Mouse (Mus musculus) brain, embryonic 14.5 days (tissue): Measurements from ENCODE around the gene Uhrf1. TPM values are rescaled to one million over a fixed set of nuclear protein-coding genes. Genes with fewer than 3 reads are reported as not detected.
A peak's percentile ranks its signal among the peaks of the same experiment; 100 is the strongest.

ENCODE experiments used
- DNase-seq: peaks from one replicate; pipeline ENCODE4 v3.0.0-alpha.2; 2011; ENCODE audit warnings: low read depth
- CTCF ChIP-seq: fragments of 200-500 bp; IDR thresholded peaks from 2 replicates; pipeline ENCODE4 v1.5.1; 2012; ENCODE audit warnings: inconsistent platforms, mild to moderate bottlenecking, moderate library complexity, borderline replicate concordance; ENCODE audit not compliant: insufficient read depth, insufficient read length; ENCODE audit errors: extremely low read depth
- POLR2A ChIP-seq: fragments of 200-500 bp; IDR thresholded peaks from 2 replicates; pipeline ENCODE4 v1.6.1; 2012; ENCODE audit warnings: mild to moderate bottlenecking, inconsistent platforms, borderline replicate concordance; ENCODE audit not compliant: poor library complexity, insufficient read depth, insufficient read length, severe bottlenecking; ENCODE audit errors: extremely low read depth
- polyA plus RNA-seq: library from polyadenylated mRNA; depleted of rRNA; stranded (reverse); fragments of >200 nt; gene quantifications from 2 replicates; pipeline ENCODE4 v1.2.3, GENCODE M21; 2012; rRNA removed

Uhrf1 gene
- polyA plus RNA-seq, 1 experiment: 39.8 TPM

- DNase-seq: peak; percentile 38
- TF ChIP-seq CTCF (no peak), POLR2A (no peak)
Observed at GRCm38 (mm10) chr17:56365791-56366673, 62.9 kb downstream of the Uhrf1 start.

GRCm38 (mm10) chr17:56368291-56368790, 65.2 kb downstream of the Uhrf1 start:
- TF ChIP-seq POLR2A (no peak), CTCF (no peak)
- DNase-seq: peak; percentile 65

- DNase-seq: no peak
- no peak for TF ChIP-seq CTCF
- no peak for TF ChIP-seq POLR2A
Observed at GRCm38 (mm10) chr17:56370090-56370489, 67.0 kb downstream of the Uhrf1 start.

GRCm38 (mm10) chr17:56371029-56371660, 68.0 kb downstream of the Uhrf1 start:
- no peak for TF ChIP-seq CTCF
- TF ChIP-seq POLR2A: no peak
- peak; percentile 47 for DNase-seq

GRCm38 (mm10) chr17:56372109-56372508, 69.0 kb downstream of the Uhrf1 start:
- DNase-seq: no peak

More at GRCm38 (mm10) chr17:56372109-56372508, 69.0 kb downstream of the Uhrf1 start:
- TF ChIP-seq CTCF (peak; percentile 17; the same call in 1 of the 2 replicates), POLR2A (no peak)

Other genes with a start within 250 kb of the Uhrf1 start
- 110 and 135 TPM in 2 replicates for gene Ubxn6, start 228.3 kb upstream of the Uhrf1 start, polyA plus RNA-seq
- 119 and 129 TPM in 2 replicates for gene Hdgfl2, start 223.7 kb upstream of the Uhrf1 start, polyA plus RNA-seq
- 0.11 and 0.16 TPM in 2 replicates for gene Plin4, start 193.5 kb upstream of the Uhrf1 start, polyA plus RNA-seq
- 0.43 and 0.67 TPM in 2 replicates for gene Plin5, start 185.7 kb upstream of the Uhrf1 start, polyA plus RNA-seq
- gene Lrg1, start 181.3 kb upstream of the Uhrf1 start, polyA plus RNA-seq: 0.06 and 0.18 TPM in 2 replicates
- gene Sema6b, start 163.0 kb upstream of the Uhrf1 start, polyA plus RNA-seq: 35.0 and 48.5 TPM in 2 replicates
- 9.8 TPM in 2 replicates for gene Tnfaip8l1, start 140.8 kb upstream of the Uhrf1 start, polyA plus RNA-seq
- 49.8 and 54.7 TPM in 2 replicates for gene Mydgf, start 119.4 kb upstream of the Uhrf1 start, polyA plus RNA-seq
- 53.3 and 54.4 TPM in 2 replicates for gene Dpp9, start 84.4 kb upstream of the Uhrf1 start, polyA plus RNA-seq
- 27.0 and 31.0 TPM in 2 replicates for gene Fem1a, start 46.5 kb upstream of the Uhrf1 start, polyA plus RNA-seq
- 3.4 and 3.7 TPM in 2 replicates for gene Ticam1, start 26.5 kb upstream of the Uhrf1 start, polyA plus RNA-seq
- gene Plin3, start 10.4 kb upstream of the Uhrf1 start, polyA plus RNA-seq: 6.4 and 8.3 TPM in 2 replicates
- gene Arrdc5, start 3.0 kb upstream of the Uhrf1 start, polyA plus RNA-seq: not detected in 2 replicates
- 64.6 and 86.5 TPM in 2 replicates for gene Kdm4b, start 22.7 kb downstream of the Uhrf1 start, polyA plus RNA-seq
- gene Ptprs, start 173.2 kb downstream of the Uhrf1 start, polyA plus RNA-seq: 1,311 and 1,669 TPM in 2 replicates
- gene Znrf4, start 209.1 kb downstream of the Uhrf1 start, polyA plus RNA-seq: 0.05 TPM in 1 of 2 replicates, not detected in the other